Mouse (Mus musculus): ENCODE measurements around the gene Gm20388. TPM values are rescaled to one million over a fixed set of nuclear protein-coding genes. Genes with fewer than 3 reads are reported as not detected.

Gm20388 gene
- polyA plus RNA-seq, 1 experiment from 2014 or later: not detected

GRCm38 (mm10) chr8:123696167-123696566 lies 3785.5 kb downstream of the Gm20388 start:
- Histone ChIP-seq H3K4me2 (replicated peaks; ENCODE audit: low read depth) (no peak overlapping the region), H3K27ac (ENCODE audit: low read depth, low read length) (peak overlapping the region; percentile 3; the same call in 1 of the 2 replicates), H3K27me3 (replicated peaks; ENCODE audit: control insufficient read depth, insufficient read depth, low read length) (no peaks in the 10 kb centered on the region), H3K4me1 (replicated peaks; ENCODE audit: control insufficient read depth, insufficient read depth, low read length) (no peaks in the 10 kb centered on the region), H3K9ac (ENCODE audit: low read depth, low read length) (no peak overlapping the region), H3K36me3 (ENCODE audit: control insufficient read depth, insufficient read depth) (no peaks in the 10 kb centered on the region), H3K9me3 (ENCODE audit: control insufficient read depth) (no peaks in the 10 kb centered on the region), H3K4me3 (ENCODE audit: low read depth, low read length) (no peak overlapping the region)
- ATAC-seq: peak; percentile 74
- TF ChIP-seq CTCF (IDR thresholded peaks at IDR 0.05; ENCODE audit: low read depth): no peak
- 52% methylated on average over 9 of the region's 9 CpGs for WGBS

GRCm38 (mm10) chr8:123697329-123697728 lies 3786.7 kb downstream of the Gm20388 start:
- no peak for TF ChIP-seq CTCF (IDR thresholded peaks at IDR 0.05; ENCODE audit: low read depth)
- Histone ChIP-seq H3K4me1 (replicated peaks; ENCODE audit: control insufficient read depth, insufficient read depth, low read length) (peaks cover 3% of the 10 kb centered on the region; the same call in 1 of the 2 replicates), H3K9ac (ENCODE audit: low read depth, low read length) (0 out of 2 replicates have a peak overlapping the region, but pooled peaks have one; percentile 11), H3K9me3 (ENCODE audit: control insufficient read depth) (no peaks in the 10 kb centered on the region), H3K4me2 (replicated peaks; ENCODE audit: low read depth) (no peak overlapping the region), H3K4me3 (ENCODE audit: low read depth, low read length) (no peak overlapping the region), H3K27me3 (replicated peaks; ENCODE audit: control insufficient read depth, insufficient read depth, low read length) (no peaks in the 10 kb centered on the region), H3K27ac (ENCODE audit: low read depth, low read length) (no peak overlapping the region), H3K36me3 (ENCODE audit: control insufficient read depth, insufficient read depth) (no peaks in the 10 kb centered on the region)
- ATAC-seq: peak; percentile 52
- 31% methylated on average over 5 of the region's 5 CpGs for WGBS

- TF ChIP-seq CTCF (IDR thresholded peaks at IDR 0.05; ENCODE audit: low read depth): no peak
- WGBS: 67% methylated on average over 12 of the region's 12 CpGs
- Histone ChIP-seq H3K36me3 (ENCODE audit: control insufficient read depth, insufficient read depth) (no peaks in the 10 kb centered on the region), H3K9me3 (ENCODE audit: control insufficient read depth) (no peaks in the 10 kb centered on the region), H3K27me3 (replicated peaks; ENCODE audit: control insufficient read depth, insufficient read depth, low read length) (no peaks in the 10 kb centered on the region), H3K4me2 (replicated peaks; ENCODE audit: low read depth) (no peak overlapping the region), H3K4me1 (replicated peaks; ENCODE audit: control insufficient read depth, insufficient read depth, low read length) (peaks cover 4% of the 10 kb centered on the region; the same call in 1 of the 2 replicates), H3K4me3 (ENCODE audit: low read depth, low read length) (no peak overlapping the region), H3K27ac (ENCODE audit: low read depth, low read length) (no peak overlapping the region), H3K9ac (ENCODE audit: low read depth, low read length) (no peak overlapping the region)
- no peak for ATAC-seq
Measured at GRCm38 (mm10) chr8:123700399-123701070, 3789.9 kb downstream of the Gm20388 start.

GRCm38 (mm10) chr8:123701952-123702587 lies 3791.4 kb downstream of the Gm20388 start:
- no peak overlapping the region for H3K4me2 ChIP-seq (replicated peaks; ENCODE audit: low read depth)
- H3K27ac ChIP-seq (ENCODE audit: low read depth, low read length): peak overlapping the region; percentile 64
- no peak overlapping the region for H3K9ac ChIP-seq (ENCODE audit: low read depth, low read length)
- H3K9me3 ChIP-seq (ENCODE audit: control insufficient read depth): no peaks in the 10 kb centered on the region
- peaks cover 4% of the 10 kb centered on the region; the same call in 1 of the 2 replicates for H3K4me1 ChIP-seq (replicated peaks; ENCODE audit: control insufficient read depth, insufficient read depth, low read length)
- ATAC-seq: peak; percentile 61
- H3K27me3 ChIP-seq (replicated peaks; ENCODE audit: control insufficient read depth, insufficient read depth, low read length): no peaks in the 10 kb centered on the region
- 33% methylated on average over 15 of the region's 15 CpGs for WGBS
- H3K36me3 ChIP-seq (ENCODE audit: control insufficient read depth, insufficient read depth): no peaks in the 10 kb centered on the region
- H3K4me3 ChIP-seq (ENCODE audit: low read depth, low read length): no peak overlapping the region
- no peak for TF ChIP-seq CTCF (IDR thresholded peaks at IDR 0.05; ENCODE audit: low read depth)

- no peaks in the 10 kb centered on the region for H3K36me3 ChIP-seq (ENCODE audit: control insufficient read depth, insufficient read depth)
- no peak for TF ChIP-seq CTCF (IDR thresholded peaks at IDR 0.05; ENCODE audit: low read depth)
- no peak for ATAC-seq
- no peak overlapping the region for H3K27ac ChIP-seq (ENCODE audit: low read depth, low read length)
- peaks cover 15% of the 10 kb centered on the region for H3K4me1 ChIP-seq (replicated peaks; ENCODE audit: control insufficient read depth, insufficient read depth, low read length)
- 0 out of 2 replicates have a peak overlapping the region, but pooled peaks have one; percentile 4 for H3K9ac ChIP-seq (ENCODE audit: low read depth, low read length)
- no peaks in the 10 kb centered on the region for H3K27me3 ChIP-seq (replicated peaks; ENCODE audit: control insufficient read depth, insufficient read depth, low read length)
- 63% methylated on average over 5 of the region's 5 CpGs for WGBS
- H3K4me3 ChIP-seq (ENCODE audit: low read depth, low read length): no peak overlapping the region
- no peak overlapping the region for H3K4me2 ChIP-seq (replicated peaks; ENCODE audit: low read depth)
- no peaks in the 10 kb centered on the region for H3K9me3 ChIP-seq (ENCODE audit: control insufficient read depth)
Measured at GRCm38 (mm10) chr8:123705376-123705775, 3794.7 kb downstream of the Gm20388 start.

GRCm38 (mm10) chr8:123707137-123707536 lies 3796.5 kb downstream of the Gm20388 start:
- no peak for TF ChIP-seq CTCF (IDR thresholded peaks at IDR 0.05; ENCODE audit: low read depth)
- no peak overlapping the region for H3K27ac ChIP-seq (ENCODE audit: low read depth, low read length)
- 91% methylated on average over 16 of the region's 16 CpGs for WGBS
- H3K36me3 ChIP-seq (ENCODE audit: control insufficient read depth, insufficient read depth): no peaks in the 10 kb centered on the region
- no peak overlapping the region for H3K4me2 ChIP-seq (replicated peaks; ENCODE audit: low read depth)
- peaks cover 14% of the 10 kb centered on the region for H3K4me1 ChIP-seq (replicated peaks; ENCODE audit: control insufficient read depth, insufficient read depth, low read length)
- no peak overlapping the region for H3K9ac ChIP-seq (ENCODE audit: low read depth, low read length)
- no peaks in the 10 kb centered on the region for H3K27me3 ChIP-seq (replicated peaks; ENCODE audit: control insufficient read depth, insufficient read depth, low read length)
- H3K4me3 ChIP-seq (ENCODE audit: low read depth, low read length): no peak overlapping the region
- H3K9me3 ChIP-seq (ENCODE audit: control insufficient read depth): no peaks in the 10 kb centered on the region
- no peak for ATAC-seq
